Mouse (Mus musculus): ENCODE measurements around the gene Prkcq. TPM values are rescaled to one million over a fixed set of nuclear protein-coding genes. Genes with fewer than 3 reads are reported as not detected.
"Not testable (repeated sequence)": the region's sequence is repeated elsewhere in the genome, so short reads cannot be mapped to it uniquely, and the experiment has no call there.

The Prkcq gene
- total RNA-seq, 2 experiments from 2014 or later = 3.7 to 5.6 TPM

DNA sequence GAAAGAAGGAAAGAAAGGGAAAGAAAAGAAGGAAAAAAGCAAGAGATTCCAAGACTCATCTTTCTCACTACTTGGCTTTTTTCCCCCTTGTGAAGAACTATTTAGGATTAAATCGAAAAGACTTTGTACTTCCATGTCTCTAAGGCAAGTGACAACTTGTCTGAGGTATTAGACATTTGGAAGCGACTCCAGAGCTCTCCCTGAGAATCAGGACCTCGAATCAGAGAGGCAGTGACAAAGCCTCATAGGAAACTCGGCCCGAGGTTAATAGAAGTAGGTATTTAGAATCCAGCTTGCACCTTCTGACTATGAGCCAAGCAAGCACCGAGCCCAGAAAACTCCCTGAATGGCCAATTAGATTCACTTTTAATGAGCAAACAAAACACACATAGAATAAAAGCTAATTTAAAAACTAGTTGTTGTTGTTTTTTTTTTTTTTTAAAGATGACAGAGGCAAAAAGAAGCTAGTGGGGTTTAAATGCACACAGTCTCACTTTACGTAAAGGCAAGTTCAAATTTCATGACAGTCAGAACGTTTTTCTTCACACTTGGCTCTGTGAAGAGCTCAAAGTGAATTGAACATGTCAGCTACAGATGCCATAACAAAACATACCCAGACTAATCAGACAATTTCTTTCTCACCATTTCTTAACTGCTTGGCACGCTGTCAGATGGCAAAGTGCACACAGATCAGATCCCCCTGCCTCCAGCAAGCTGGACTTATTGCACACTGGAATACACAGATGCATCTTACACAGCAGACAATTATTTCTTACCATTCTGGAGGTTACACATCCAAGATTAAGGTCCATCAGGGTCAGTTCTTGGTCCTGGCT lies 119.9 kb downstream of the Prkcq start:
- DNase-seq = no peak

- DNase-seq = no peak
Observed at GRCm38 (mm10) chr2:11293144-11293543, 121.2 kb downstream of the Prkcq start.

- no peak for DNase-seq
Observed at GRCm38 (mm10) chr2:11294643-11295191, 122.8 kb downstream of the Prkcq start.

GRCm38 (mm10) chr2:11298811-11299210 lies 126.9 kb downstream of the Prkcq start:
- DNase-seq = no peak

- no peak for DNase-seq
Observed at GRCm38 (mm10) chr2:11299366-11299765, 127.5 kb downstream of the Prkcq start.

DNA sequence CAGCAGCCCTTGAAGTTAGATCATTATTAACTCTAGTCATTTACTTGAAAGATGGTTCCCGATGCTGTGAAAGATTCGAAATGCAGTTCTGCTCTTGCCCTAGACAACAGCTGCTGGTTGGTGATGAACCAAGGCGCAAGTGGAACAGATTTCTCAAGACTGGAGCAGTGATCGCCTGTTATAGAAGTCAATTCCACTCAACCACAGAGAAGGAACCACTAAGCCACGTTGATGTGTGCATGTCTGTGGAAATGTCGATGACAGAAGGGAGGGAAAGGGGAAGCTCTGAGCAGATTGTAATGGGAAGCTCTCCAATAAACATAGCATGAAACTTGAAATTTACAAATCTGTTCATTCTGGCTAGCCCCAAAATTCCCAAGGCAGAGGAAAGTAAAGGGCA lies 128.5 kb downstream of the Prkcq start:
- no peak for DNase-seq

- DNase-seq = no peak
Observed at GRCm38 (mm10) chr2:11320241-11320640, 148.3 kb downstream of the Prkcq start.

GRCm38 (mm10) chr2:11322396-11322795 lies 150.5 kb downstream of the Prkcq start:
- no peak for DNase-seq

DNA sequence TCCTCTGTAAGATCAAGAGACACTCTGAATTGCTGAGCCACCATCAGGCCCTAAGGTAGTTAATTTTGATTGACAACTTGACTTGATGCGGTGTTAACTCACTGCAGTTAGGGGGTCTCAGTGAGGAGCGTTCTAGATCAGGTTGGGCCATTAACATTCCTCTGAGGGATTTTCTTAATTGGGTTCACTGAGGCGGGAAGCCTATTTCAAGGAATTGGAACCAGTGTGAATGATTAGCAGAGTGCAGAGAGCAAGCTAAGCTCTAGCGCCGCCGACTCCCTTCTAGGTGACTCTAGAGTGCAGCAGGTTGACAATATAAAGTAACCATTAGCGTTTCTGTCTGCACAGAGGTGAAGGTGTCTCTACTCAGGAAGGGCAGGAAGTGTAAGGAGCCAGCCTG lies 155.4 kb downstream of the Prkcq start:
- no peak for DNase-seq

GRCm38 (mm10) chr2:11329407-11330224 lies 157.7 kb downstream of the Prkcq start:
- no peak for DNase-seq

DNA sequence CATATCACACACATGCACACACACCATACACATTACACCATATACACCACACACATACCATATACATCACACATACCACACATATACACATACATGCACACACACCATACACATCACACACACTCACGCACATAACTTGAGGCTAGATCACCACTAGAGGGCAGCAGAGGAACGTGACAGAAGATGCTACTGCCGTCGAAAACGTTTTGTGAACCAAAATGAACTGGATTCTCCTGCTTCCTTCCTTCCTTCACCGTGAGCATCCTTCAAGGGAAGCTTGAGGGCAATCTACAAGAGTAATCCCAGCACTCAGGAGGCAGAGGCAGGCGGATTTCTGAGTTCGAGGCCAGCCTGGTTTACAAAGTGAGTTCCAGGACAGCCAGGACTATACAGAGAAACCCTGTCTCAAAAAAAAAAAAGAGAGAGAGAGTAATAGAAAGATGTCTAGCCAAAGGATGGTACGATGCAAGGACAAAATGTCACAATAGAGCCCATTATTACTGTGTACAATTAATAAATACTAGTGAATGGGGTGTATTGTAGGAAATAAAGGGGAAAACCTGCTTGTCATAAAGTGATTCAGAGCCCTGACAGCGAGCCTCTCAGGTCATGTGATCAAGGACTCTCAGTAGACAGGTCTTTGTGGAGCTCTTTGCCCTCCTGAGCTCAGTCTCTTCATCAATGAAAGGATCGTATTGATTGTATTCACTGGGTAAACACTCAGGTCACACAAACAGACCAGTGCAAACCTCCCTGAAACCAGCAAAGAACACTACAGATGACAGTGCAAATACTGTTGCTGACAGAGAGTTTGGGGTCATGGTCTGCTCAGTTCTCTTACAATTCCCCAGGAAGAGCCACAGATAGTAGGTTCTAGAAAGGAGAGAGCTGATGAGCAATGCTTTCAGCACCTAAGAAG lies 159.9 kb downstream of the Prkcq start:
- peak; percentile 59 to 86 for DNase-seq

- DNase-seq = peak in 1 of 2 experiments; percentile 8
Observed at GRCm38 (mm10) chr2:11332469-11332868, 160.6 kb downstream of the Prkcq start.

GRCm38 (mm10) chr2:11333301-11334017 lies 161.6 kb downstream of the Prkcq start:
- peak; percentile 26 to 61 for DNase-seq

GRCm38 (mm10) chr2:11336320-11336719 lies 164.4 kb downstream of the Prkcq start:
- DNase-seq = no peak

DNA sequence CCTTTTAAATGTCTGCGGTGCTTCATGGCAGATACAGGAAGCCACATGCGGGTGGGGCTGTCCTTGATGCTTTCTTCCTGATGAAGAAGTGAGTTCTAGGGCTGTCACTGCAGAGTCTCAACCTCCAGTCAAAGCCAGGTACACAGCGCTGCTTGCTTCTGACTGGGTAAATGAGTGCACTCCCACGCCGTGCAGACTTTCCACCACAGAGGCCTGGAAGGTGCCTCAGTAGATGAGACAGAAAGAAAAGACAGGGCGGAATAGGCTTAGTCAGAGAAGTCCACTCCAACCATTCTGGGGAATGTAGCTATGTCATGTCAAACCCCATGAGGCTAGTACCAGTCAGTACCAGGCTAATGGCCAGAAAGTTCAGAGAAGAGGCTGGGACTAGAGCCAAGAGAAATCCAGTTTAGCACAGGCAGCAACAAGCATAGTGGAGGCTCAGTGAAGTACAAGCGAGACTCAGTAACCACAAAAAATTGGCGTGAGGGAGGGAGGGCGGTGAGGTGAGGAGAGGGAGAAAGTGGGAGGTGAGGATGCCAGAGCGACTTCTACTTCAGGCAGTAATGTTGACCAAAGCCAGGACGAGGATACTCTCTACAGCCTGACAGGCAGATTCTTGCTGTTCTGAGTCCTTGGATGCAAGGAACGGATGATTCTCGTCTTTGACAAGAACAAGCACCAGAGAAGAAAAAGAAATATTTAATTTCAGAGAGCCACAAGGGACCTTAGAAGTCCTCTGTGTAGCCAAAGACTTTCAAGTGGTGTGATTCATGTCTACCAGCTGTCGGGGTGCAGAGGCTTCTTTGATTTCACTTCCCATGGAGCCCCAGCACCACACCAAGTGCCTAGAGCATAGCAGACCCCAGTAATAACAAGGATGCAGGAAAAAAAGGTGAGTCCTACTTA lies 167.3 kb downstream of the Prkcq start:
- DNase-seq = peak; percentile 30 to 40

- DNase-seq = no peak
Observed at GRCm38 (mm10) chr2:11344691-11345090, 172.8 kb downstream of the Prkcq start.

GRCm38 (mm10) chr2:11346419-11346818 lies 174.5 kb downstream of the Prkcq start:
- not testable (repeated sequence) for DNase-seq

- no peak for DNase-seq
Observed at GRCm38 (mm10) chr2:11347791-11348190, 175.9 kb downstream of the Prkcq start.

All from heart, adult 18-20 months (tissue).